Mouse (Mus musculus) midbrain, embryonic 16.5 days (tissue): ENCODE measurements around the gene Atoh1. TPM values are rescaled to one million over a fixed set of nuclear protein-coding genes. Genes with fewer than 3 reads are reported as not detected.
A peak's percentile ranks its signal among the peaks of the same experiment; 100 is the strongest.

ENCODE experiments used
- ATAC-seq: fragments of 200-750 bp; cut with Nextera tagmentation; 2 replicates; pipeline ENCODE4 v1.8.0; 2017; ENCODE audit warnings: moderate TSS enrichment
- H3K27ac ChIP-seq: fragments of 300-500 bp; sonication (generic); 2 replicates; pipeline ENCODE4 v1.5.1; 2014; ENCODE audit warnings: mild to moderate bottlenecking, low read length, mixed read lengths
- H3K27me3 ChIP-seq: fragments of 300-500 bp; sonication (generic); 2 replicates; pipeline ENCODE4 v1.6.1; 2014; ENCODE audit warnings: low read depth, low read length, mixed read lengths; ENCODE audit not compliant: control insufficient read depth, insufficient read depth
- H3K36me3 ChIP-seq: fragments of 300-500 bp; sonication (generic); 2 replicates; pipeline ENCODE4 v1.6.1; 2014; ENCODE audit warnings: mild to moderate bottlenecking, low read length, moderate library complexity, mixed read lengths; ENCODE audit not compliant: control insufficient read depth, insufficient read depth
- H3K4me1 ChIP-seq: fragments of 300-500 bp; sonication (generic); 2 replicates; pipeline ENCODE4 v1.6.1; 2014; ENCODE audit warnings: mild to moderate bottlenecking, low read length, mixed read lengths; ENCODE audit not compliant: control insufficient read depth, insufficient read depth
- H3K4me2 ChIP-seq: fragments of 300-500 bp; sonication (generic); 2 replicates; pipeline ENCODE4 v1.6.1; 2014; ENCODE audit warnings: mild to moderate bottlenecking, low read length, mixed read lengths
- H3K4me3 ChIP-seq: fragments of 300-500 bp; sonication (generic); 2 replicates; pipeline ENCODE4 v1.5.1; 2014; ENCODE audit warnings: low read depth, mild to moderate bottlenecking, low read length, moderate library complexity, mixed read lengths
- H3K9ac ChIP-seq: fragments of 300-500 bp; sonication (generic); 2 replicates; pipeline ENCODE4 v1.6.1; 2014; ENCODE audit warnings: low read depth, low read length, mixed read lengths
- H3K9me3 ChIP-seq: fragments of 300-500 bp; sonication (generic); replicated peaks from 2 replicates; pipeline ENCODE4 v1.6.1; 2014; ENCODE audit warnings: mild to moderate bottlenecking, low read length, mixed read lengths; ENCODE audit not compliant: control insufficient read depth, poor library complexity, severe bottlenecking
- WGBS: fragments of 180-500 bp; shearing (Covaris S2); extraction: QIAGEN DNeasy Blood & Tissue Kit; methylation state at CpG from one replicate; pipeline ENCODE4 v1.1.7; 2014; 5-methylcytosine and 5-hydroxymethylcytosine counted together
- polyA plus RNA-seq: library from polyadenylated mRNA; unstranded; fragments of >200 nt; fragmentation: Nextera tagmentation; extraction: Ambion mirVana; gene quantifications from 2 replicates; pipeline ENCODE4 v1.2.1, GENCODE M21; 2015

The Atoh1 gene
- polyA plus RNA-seq, 1 experiment from 2014 or later = 0.44 TPM

- Histone ChIP-seq H3K9ac (no peak overlapping the region), H3K27ac (no peak overlapping the region), H3K4me2 (no peak overlapping the region), H3K36me3 (no peaks in the 10 kb centered on the region), H3K4me1 (no peaks in the 10 kb centered on the region), H3K27me3 (no peaks in the 10 kb centered on the region), H3K9me3 (no peaks in the 10 kb centered on the region), H3K4me3 (no peak overlapping the region)
- WGBS = 87% methylated on average over 2 of the region's 2 CpGs
- ATAC-seq = no peak
Observed at GRCm38 (mm10) chr6:64754515-64754914, 25.6 kb downstream of the Atoh1 start.

DNA sequence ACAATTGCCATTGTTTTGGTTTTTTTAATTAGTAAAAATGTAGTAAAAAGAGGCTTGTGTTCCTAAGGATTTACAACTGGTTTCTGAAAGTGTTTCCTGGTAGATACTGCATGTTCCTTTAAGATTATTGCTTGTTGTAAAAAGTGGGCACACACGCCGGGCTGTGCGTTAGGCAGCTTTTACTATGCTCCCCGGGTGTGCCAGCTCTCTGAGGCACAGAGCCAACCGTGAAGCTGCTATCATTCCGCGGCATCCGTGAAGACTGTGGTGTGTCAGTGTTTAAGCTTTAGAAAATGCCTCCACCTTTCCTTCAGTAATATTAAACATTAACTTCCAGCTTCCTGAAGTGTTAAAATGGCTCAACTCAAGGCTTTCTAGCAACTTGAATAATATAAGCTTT lies 35.0 kb downstream of the Atoh1 start:
- no peak for ATAC-seq

DNA sequence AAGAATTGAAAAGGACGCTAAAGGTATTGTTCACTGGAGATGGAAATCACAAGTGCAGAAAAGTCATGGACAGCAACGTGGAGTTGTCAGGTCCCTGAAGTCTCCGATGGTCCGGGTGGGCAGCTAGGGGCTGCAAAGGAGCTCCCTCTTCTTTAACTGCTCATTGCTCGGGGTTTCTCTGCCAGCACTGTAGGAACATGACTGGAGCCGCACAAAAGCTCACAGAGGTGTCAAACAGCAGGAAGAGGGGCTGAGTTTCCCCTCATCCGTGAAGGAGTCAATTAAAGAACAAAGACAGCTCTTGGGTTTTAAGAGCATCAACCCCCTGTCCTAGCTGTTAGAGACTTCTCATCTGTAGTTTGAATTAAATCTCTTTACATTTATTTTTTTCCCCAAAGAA lies 44.5 kb downstream of the Atoh1 start:
- Histone ChIP-seq H3K4me3 (no peak overlapping the region; the same call in 1 of the 2 replicates), H3K27ac (no peak overlapping the region), H3K36me3 (no peaks in the 10 kb centered on the region), H3K4me1 (peaks cover 6% of the 10 kb centered on the region), H3K9ac (no peak overlapping the region), H3K4me2 (peak overlapping the region; percentile 29; the same call in 1 of the 2 replicates), H3K27me3 (no peaks in the 10 kb centered on the region), H3K9me3 (no peaks in the 10 kb centered on the region)
- under 1% methylated on average over 7 of the region's 7 CpGs for WGBS
- no peak for ATAC-seq

More for the DNA sequence above, 35.0 kb downstream of the Atoh1 start:
- Histone ChIP-seq H3K4me1 (no peaks in the 10 kb centered on the region), H3K9me3 (no peaks in the 10 kb centered on the region; the same call in 1 of the 2 replicates), H3K27me3 (no peaks in the 10 kb centered on the region), H3K9ac (no peak overlapping the region), H3K4me3 (no peak overlapping the region), H3K36me3 (no peaks in the 10 kb centered on the region), H3K27ac (no peak overlapping the region), H3K4me2 (no peak overlapping the region)
- whole genome bisulfite sequencing = 24% methylated on average over 8 of the region's 8 CpGs
